Mouse (Mus musculus) G1E (cell line): ENCODE results near the gene Dmrtb1.

Experiments
- CTCF ChIP-seq: IDR thresholded peaks from 2 replicates; pipeline ENCODE4 v1.5.1; 2012; ENCODE audit warnings: low read depth, low read length, inconsistent platforms, mixed read lengths
- GATA1 ChIP-seq: IDR thresholded peaks from 2 replicates; pipeline ENCODE4 v1.6.1; 2012; ENCODE audit warnings: borderline replicate concordance, low read length, inconsistent platforms, mixed read lengths
- GATA2 ChIP-seq: IDR thresholded peaks from 2 replicates; pipeline ENCODE4 v1.6.1; 2012; ENCODE audit warnings: low read depth, low read length, inconsistent platforms, borderline replicate concordance
- POLR2AphosphoS5 ChIP-seq: IDR thresholded peaks from 2 replicates; pipeline ENCODE4 v1.6.1; 2012; ENCODE audit warnings: low read depth, low read length, inconsistent platforms; ENCODE audit not compliant: insufficient replicate concordance
- TAL1 ChIP-seq: conservative IDR thresholded peaks from 2 replicates; pipeline ENCODE4 v1.6.1; 2012; ENCODE audit warnings: low read depth, low read length, inconsistent platforms, mixed read lengths

DNA sequence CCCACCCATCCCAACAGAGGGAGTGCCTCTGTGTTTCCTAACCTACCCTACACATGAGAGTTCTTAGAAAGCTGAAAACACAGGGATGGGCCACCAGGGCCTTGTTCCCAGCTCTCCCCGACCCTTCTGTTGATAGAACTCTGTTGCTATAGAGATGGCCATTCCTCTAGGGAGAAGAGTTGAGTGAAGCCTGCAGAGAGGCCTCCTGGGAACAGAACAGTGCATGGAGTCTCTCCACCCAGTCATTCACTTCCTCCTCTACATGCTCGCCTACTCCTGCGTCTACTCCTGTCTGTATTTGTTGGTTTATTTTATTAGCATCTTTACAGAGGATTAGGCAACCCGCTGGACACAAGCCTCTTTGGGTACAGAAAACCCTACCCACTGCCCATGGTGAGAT is 22.9 kb upstream of the Dmrtb1 start:
- TF ChIP-seq CTCF, result no peak
- TF ChIP-seq GATA1, result no peak
- no peak for TF ChIP-seq POLR2AphosphoS5
- no peak for TF ChIP-seq TAL1
- TF ChIP-seq GATA2, result no peak
